Mouse (Mus musculus) neural tube, postnatal 0 days (tissue): ENCODE data around the gene B3gnt7. TPM values are rescaled to one million over a fixed set of nuclear protein-coding genes. Genes with fewer than 3 reads are reported as not detected.

ENCODE experiments used
- microRNA-seq: library from miRNA; unstranded; fragments of <30 nt; microRNA quantifications from one replicate; pipeline ENCODE4, GENCODE M21; 2016
- polyA plus RNA-seq: library from polyadenylated mRNA; unstranded; fragments of >200 nt; fragmentation: Nextera tagmentation; extraction: Ambion mirVana; gene quantifications from 2 replicates; pipeline ENCODE4 v1.2.1, GENCODE M21; 2015

The B3gnt7 gene
- 8.4 and 8.9 TPM in 2 replicates for polyA plus RNA-seq

DNA sequence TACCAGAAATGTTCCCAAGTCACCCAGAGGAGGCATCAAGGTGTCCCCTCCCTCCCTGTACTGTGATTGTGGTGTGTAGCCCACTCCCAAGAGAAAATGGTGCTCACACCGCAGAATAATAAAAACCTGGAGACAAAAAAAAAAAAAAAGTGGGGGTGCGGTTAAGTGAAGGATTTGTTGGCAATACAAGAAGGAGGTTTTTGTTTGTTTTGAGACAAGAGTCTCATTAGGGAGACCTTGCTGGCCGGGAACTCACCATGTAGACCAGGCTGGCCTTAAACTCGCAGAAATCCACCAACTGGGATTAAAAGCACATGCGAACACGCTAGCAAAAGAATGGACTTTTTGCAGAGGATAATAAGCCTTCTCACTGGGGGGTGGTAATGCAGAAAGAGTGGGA lies at the start of gene B3gnt7:
Gene B3gnt7 (plus strand): TSS at position 301 of the 400 bp plus-strand sequence.

Small RNAs within 50 kb of the gene (microRNA-seq; reads per million reads assigned to microRNA genes)
- gene mmu-mir-3535, result 23.8 reads per million, percentile 28 among the genes with 10 or more reads in this experiment

Other genes with a start within 250 kb of the B3gnt7 start
- 158 and 161 TPM in 2 replicates for gene Psmd1, start 238.4 kb upstream of the B3gnt7 start, polyA plus RNA-seq
- 0.21 and 0.32 TPM in 2 replicates for gene Htr2b, start 190.9 kb upstream of the B3gnt7 start, polyA plus RNA-seq
- 0.31 and 0.71 TPM in 2 replicates for gene Gm21972, start 169.2 kb upstream of the B3gnt7 start, polyA plus RNA-seq
- 31.6 and 33.0 TPM in 2 replicates for gene Armc9, start 148.1 kb upstream of the B3gnt7 start, polyA plus RNA-seq
- 168 and 183 TPM in 2 replicates for gene Ncl, start 56.6 kb downstream of the B3gnt7 start, polyA plus RNA-seq
- 0.15 TPM in 1 of 2 replicates, not detected in the other for gene Nmur1, start 123.4 kb downstream of the B3gnt7 start, polyA plus RNA-seq
- not detected in 2 replicates for gene Tex44, start 123.5 kb downstream of the B3gnt7 start, polyA plus RNA-seq
- gene Ptma, start 223.9 kb downstream of the B3gnt7 start, polyA plus RNA-seq, result 979 and 996 TPM in 2 replicates